Mouse (Mus musculus) left cerebral cortex, adult 18-20 months (tissue): ENCODE results near the gene Stk11ip. TPM values are rescaled to one million over a fixed set of nuclear protein-coding genes. Genes with fewer than 3 reads are reported as not detected.

ENCODE experiments used
- DNase-seq, 2 experiments: peaks; one replicate each; pipeline ENCODE4 v3.0.0; 2021 to 2022; ENCODE audit warnings: low spot score in 2 of 2, mixed read lengths in 1 of 2
- total RNA-seq, 2 experiments: library from RNA; stranded (reverse); gene quantifications; 2 replicates each; pipeline ENCODE4 v1.2.3; 2021

Gene Stk11ip
- total RNA-seq, 2 experiments from 2014 or later, result 30.9 to 34.9 TPM

DNA sequence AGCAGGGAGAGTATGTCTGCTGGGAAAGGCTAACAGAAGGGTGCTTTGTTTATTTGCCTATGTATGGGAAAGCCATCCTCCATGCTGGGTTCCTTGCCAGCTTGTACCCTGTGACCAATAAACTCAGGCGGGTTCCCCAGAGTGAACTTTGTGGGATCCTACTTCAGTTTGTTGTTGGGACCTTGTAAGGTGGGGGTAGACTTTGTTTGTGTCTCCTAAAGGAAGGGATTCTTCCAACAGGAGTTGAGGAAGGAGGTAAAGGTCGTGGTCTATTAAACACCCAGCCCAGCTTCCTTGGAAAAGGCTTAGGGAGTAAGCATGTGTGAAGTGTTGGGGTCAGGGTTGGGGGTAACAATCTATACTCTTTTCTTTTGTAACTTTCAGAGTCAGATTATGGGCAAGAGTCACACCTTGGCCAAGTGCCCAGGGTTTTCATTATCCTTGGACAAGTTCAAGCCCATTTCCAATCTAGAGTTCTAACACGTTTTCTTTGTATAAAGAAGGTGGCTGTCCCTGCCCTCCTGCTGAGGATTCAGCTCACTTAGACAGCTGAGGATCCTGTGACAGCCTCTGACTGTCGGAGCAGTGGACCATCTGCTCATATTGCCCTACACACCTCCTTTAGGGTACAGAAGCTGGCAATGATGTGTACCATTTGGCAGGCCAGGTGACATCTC lies 40.0 kb downstream of the Stk11ip start:
- no peak for DNase-seq

DNA sequence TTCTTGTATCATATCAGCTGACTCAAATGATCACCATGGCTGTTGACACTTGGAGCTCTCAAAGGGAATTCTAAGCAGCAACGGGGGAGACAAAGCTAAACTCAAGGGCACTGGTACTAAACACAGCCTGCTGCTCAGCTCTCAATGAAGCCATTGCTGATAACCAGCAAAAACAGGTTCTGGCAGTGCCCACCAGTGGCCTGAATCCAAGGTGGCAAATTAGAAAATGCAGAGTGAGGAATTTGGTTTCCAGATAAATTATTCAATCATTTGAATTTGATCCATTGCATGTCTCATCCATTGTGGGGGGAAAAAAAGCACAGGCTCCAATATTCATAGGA lies 40.5 kb downstream of the Stk11ip start:
- no peak for DNase-seq

DNA sequence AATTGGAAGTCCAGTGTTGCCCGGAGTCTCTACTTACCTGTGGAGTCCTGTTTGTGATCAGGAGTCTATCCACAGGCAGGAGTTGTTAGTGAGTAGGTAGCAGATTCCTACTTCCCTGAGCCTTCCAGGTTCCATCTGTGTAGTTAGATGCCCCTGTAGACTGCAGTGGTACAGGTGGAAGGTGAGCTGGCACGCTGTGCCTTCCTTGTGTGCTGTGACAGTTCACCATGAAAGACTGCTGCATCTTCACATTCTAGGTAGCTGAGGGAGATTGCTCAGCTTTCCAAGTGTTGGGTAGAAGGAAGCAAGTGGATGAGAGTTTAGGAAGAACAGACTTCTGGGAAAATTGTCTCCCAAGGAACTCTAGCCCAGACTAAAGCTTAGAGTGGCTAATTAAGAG lies 42.8 kb downstream of the Stk11ip start:
- no peak for DNase-seq

DNA sequence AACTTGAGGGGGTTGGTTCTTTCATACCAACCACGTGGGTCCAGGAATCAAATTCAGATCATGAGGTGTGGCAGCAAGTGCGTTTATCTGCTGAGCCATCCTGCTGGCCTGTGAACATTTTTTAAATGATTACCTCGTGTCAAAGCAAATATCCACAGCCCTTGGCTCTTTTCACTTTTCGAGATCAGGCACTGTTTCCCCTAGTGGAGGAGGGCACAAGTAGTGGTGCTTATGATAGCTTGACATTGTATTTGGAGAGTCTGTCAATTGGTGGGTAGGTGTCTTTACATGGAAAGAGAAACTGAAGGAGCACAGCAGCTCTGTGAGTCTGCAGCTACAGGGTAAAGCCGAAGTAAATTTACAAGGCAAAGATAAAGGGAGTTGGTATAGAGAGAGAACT lies 43.6 kb downstream of the Stk11ip start:
- no peak for DNase-seq

DNA sequence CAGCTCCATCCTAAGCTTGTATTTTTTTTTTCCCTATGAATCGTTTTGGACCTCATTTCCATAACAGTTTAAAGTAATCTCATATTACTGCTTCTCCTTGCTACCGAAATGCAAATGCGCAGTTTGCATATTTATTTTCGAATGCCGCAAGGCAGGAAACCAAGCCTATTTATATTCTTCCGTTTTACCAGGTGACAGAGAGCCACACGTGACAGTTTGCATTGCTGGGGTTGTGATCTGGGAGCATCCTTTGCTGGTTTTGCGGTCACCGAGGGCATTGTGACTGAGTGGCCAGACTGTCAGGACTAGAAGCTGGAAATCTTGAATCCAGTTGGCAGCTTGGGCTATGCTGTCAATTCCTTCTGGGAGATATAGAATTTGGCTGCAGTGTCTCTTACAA lies 44.3 kb downstream of the Stk11ip start:
- DNase-seq, result no peak

DNA sequence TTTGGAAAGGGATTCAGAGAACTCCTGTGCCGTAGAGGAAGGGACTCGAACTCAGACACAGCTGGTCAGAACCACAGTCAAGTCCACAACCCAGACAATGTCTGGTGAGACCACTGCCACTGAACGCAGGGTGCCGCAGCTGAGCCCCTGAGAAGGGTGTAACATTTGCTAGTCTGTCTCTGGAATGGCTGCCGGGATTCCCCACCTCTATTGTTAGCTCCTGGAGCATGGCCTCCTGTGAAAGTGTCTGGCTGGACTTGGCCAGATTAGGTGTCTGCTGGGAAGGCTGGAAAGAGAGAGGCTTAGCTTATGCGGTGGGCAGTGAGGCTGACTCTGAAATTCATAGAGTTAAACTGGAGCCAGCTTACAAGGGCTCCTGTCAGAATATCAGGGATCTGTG lies 49.1 kb downstream of the Stk11ip start:
- no peak for DNase-seq

DNA sequence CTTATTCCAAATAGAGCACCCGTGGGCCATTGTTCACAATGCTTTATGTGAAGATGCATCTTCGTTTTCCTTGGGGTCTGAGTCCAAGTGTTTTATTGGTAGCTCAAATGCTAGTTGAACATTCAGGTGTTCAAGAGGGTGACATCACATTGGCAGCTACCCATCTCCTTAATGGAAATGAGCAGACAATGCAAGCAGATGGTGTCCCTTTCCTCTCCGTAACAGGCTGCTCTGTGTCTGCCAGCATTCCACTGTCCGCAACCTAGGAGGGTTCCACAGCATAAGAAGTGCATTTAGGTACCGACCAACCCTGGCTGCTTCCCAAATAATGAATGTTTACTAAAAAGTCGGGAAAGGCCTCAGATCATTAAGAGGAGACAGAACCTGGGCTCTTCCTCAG lies 51.4 kb downstream of the Stk11ip start:
- no peak for DNase-seq

DNA sequence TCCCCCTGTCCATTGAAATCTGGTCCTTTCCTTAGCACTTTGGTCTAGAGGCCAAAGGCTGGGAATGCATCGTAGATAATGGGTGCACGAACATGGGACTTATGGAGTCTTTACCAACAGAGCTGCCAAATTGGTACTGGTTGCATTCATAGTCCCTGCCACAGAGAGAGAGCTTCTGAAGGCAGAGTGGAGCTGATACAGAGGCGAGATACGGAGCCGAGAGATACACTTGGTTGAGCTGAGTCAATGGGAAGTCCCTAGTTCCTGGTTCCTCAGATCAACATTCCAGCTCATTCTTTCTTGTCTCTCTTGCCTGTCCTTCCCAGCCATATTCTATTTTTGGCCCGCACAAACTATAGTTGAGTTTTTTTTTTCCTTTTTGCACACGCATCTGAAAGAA lies 52.4 kb downstream of the Stk11ip start:
- no peak for DNase-seq

DNA sequence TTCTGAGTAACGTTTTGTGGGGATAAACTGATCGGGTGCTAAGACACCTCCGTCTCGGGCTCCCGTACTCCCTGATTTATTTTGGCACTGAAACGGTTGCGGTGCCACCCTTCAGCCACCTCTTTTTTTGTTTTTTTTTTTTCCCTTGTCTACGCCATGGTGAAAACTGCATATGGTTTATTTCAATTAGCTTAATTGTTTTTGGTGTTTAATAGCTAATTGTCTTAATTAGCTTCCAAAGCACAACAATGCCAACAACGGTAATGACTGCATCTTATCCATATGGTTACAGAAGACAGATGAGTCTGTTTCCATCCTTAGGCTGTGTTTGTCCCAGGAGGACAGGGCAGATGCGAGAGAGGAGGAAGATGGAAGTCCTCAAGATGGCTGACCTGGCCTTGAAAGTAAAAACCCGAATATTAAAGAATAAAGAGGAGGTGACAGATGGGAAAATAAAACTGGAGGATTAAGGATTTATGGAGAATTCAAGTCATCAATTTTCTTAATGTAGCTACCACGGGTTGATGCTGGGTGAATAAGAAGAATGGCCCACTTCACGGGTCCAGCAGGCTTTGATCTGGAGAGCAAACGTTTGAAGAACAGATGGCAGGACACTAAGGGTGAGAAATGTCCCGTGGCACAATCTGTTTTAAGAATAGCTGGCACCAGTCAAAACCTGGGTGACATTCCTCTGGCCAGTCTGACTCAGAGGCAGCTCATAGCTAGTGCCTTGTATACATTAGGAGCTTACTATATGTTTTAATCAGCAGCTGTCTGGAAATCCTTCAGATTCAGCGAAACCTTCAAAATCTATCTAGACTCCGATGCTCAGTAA lies 53.4 kb downstream of the Stk11ip start:
- no peak for DNase-seq

DNA sequence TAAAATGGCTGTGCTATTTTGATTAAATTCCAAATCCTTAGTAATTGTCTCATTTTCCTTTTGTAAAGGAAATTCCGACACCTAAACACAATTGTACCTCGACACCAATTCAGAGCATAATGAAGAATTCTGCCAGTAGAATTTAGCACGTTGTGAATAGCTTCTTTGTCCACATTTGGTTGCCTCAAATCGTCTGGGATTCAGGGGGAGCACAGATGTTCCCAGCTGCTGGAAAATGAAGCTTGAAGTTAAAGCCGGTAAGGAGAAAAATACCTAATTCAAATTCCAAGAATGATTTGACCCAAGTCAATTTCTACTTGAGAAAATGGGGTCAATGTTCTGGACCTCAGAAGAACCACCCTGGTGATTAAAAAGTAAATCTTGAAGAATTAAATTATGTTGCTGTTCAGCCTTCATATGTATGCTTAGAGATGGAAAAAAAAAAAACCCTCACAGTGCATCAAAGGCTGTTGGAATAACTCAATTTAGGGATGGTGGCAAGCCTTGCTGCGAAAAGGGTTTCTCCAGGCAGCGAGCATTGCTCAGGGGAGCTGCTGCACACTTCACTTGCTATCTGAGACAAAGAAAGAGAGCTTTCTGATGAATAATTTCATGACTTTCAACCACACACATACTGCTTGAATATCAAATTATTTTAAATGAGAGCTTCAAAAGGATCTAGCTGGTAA lies 60.8 kb downstream of the Stk11ip start:
- no peak for DNase-seq

DNA sequence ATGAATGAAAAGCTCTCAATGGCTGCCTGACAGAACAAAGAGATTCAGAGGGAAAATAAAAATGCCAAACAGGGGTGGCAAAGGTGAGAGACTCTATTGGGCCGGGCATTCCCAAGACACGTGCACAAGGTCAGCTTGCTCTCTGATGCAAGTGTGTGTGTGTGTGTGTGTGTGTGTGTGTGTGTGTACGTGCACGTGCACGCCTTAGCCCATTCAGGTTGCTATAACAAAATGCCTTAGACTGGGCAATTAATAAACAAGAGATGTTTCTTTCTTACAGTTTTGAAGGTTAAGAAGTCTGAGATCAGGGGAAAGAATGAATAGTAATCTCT lies 61.3 kb downstream of the Stk11ip start:
- DNase-seq, result no peak

DNA sequence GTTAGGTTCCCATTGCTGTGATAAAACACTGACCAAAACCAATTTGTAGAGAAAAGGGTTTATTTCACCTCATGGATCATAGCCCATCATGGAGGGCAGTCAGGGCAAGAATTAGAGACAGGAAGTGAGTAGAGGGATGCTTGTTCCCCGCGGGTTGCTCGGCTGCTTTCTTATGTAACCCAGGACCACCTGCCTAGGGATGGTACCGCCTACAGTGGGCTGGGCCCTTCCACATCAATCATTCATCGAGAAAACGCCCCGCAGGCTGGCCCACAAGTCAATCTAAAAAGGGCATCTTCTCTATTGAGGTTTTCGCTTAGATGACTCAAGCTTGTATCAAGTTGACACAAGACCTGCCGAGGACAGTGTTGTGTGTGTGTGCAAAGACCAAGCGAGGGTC lies 61.7 kb downstream of the Stk11ip start:
- no peak for DNase-seq

DNA sequence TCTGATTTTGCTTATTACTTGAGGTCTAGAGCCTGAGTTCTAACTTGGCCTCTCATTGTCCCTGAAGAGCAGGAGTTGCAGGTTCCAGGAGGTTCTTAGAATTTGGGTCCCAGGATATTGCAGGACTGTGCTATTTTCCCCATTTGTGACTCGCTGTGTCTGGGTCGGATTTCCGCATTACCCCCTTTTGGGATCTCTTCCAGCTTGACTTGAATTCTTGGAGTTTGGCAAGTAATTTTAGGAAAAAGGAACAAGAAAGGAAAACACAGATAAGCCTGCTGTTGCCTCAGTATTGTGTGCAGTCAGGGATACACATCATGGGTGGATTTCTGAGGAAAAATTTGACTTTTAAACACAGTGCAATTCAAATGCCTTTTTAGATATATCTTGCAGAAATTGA lies 65.5 kb downstream of the Stk11ip start:
- DNase-seq, result no peak

Other genes starting within 250 kb of the Stk11ip start
- 100 to 1,000 TPM; 169 to 185 TPM for gene Resp18, start 243.1 kb upstream of the Stk11ip start, total RNA-seq
- 10 to 100 TPM; 56.5 to 57.4 TPM for gene Dnpep, start 203.5 kb upstream of the Stk11ip start, total RNA-seq
- under 1 TPM; 0.88 to 0.91 TPM for gene Des, start 161.2 kb upstream of the Stk11ip start, total RNA-seq
- 100 to 1,000 TPM; 181 to 191 TPM for gene Speg, start 146.2 kb upstream of the Stk11ip start, total RNA-seq
- 10 to 100 TPM; 67.1 to 70.4 TPM for gene Gmppa, start 85.6 kb upstream of the Stk11ip start, total RNA-seq
- 10 to 100 TPM; 16.2 to 19.6 TPM for gene Asic4, start 71.1 kb upstream of the Stk11ip start, total RNA-seq
- 10 to 100 TPM; 87.2 to 93.6 TPM for gene Chpf, start 42.2 kb upstream of the Stk11ip start, total RNA-seq
- gene Tmem198, start 42.0 kb upstream of the Stk11ip start, total RNA-seq, result 100 to 1,000 TPM in 1 of 2 experiments, 10 to 100 TPM in 1; 93.8 to 107 TPM
- 10 to 100 TPM; 26.6 to 29.6 TPM for gene Obsl1, start 15.1 kb upstream of the Stk11ip start, total RNA-seq
- 10 to 100 TPM; 21.5 to 25.2 TPM for gene Inha, start 14.5 kb upstream of the Stk11ip start, total RNA-seq
- gene Slc4a3, start 24.7 kb downstream of the Stk11ip start, total RNA-seq, result 100 to 1,000 TPM; 175 to 178 TPM